Mouse (Mus musculus): ENCODE data around the gene Gpr149. TPM values are rescaled to one million over a fixed set of nuclear protein-coding genes. Genes with fewer than 3 reads are reported as not detected.

Gpr149 gene
- polyA plus RNA-seq, 1 experiment: 1.9 TPM

- TF ChIP-seq POLR2A (IDR thresholded peaks at IDR 0.05; ENCODE audit: insufficient read length, low read depth) (no peak), MYOD1 (IDR thresholded peaks at IDR 0.05; ENCODE audit: control insufficient read depth in 1 of 3, insufficient read length in 2 of 3, low read depth in 2 of 3) (peak in 2 of 3 experiments; percentile 10 to 41)
- H3K79me2 ChIP-seq (ENCODE audit: control insufficient read depth, insufficient read depth): peaks cover 8% of the 10 kb centered on the region
- no peak overlapping the region for H3K4me2 ChIP-seq (ENCODE audit: low read depth)
- no peak overlapping the region for H3K4me3 ChIP-seq
- peaks cover 68% of the 10 kb centered on the region for H3K36me3 ChIP-seq (ENCODE audit: control insufficient read depth, insufficient read depth)
- H3K27me3 ChIP-seq (ENCODE audit: control insufficient read depth, insufficient read depth, insufficient read length): no peaks in the 10 kb centered on the region
- H3ac ChIP-seq (ENCODE audit: control insufficient read depth, insufficient read length): no peak overlapping the region
These were observed 105.6 kb downstream of the Gpr149 start for GRCm38 (mm10) chr3:62499327-62499726.

GRCm38 (mm10) chr3:62492568-62492967 is 112.4 kb downstream of the Gpr149 start:
- H3ac ChIP-seq (ENCODE audit: control insufficient read depth, insufficient read length): no peak overlapping the region
- no peak overlapping the region for H3K4me3 ChIP-seq
- peaks cover 85% of the 10 kb centered on the region for H3K36me3 ChIP-seq (ENCODE audit: control insufficient read depth, insufficient read depth)
- no peaks in the 10 kb centered on the region for H3K27me3 ChIP-seq (ENCODE audit: control insufficient read depth, insufficient read depth, insufficient read length)
- no peaks in the 10 kb centered on the region for H3K79me2 ChIP-seq (ENCODE audit: control insufficient read depth, insufficient read depth)
- H3K4me2 ChIP-seq (ENCODE audit: low read depth): no peak overlapping the region
- no peak for TF ChIP-seq MAX (IDR thresholded peaks at IDR 0.05; ENCODE audit: low read depth)
- no peak for TF ChIP-seq E2F4 (IDR thresholded peaks at IDR 0.05; ENCODE audit: insufficient read depth)
- no peak for TF ChIP-seq TCF12 (IDR thresholded peaks at IDR 0.05; ENCODE audit: insufficient read depth, poor library complexity, severe bottlenecking)
- no peak for TF ChIP-seq SRF (IDR thresholded peaks at IDR 0.05; ENCODE audit: control insufficient read depth, insufficient read length, low read depth)
- TF ChIP-seq CEBPB (IDR thresholded peaks at IDR 0.05; ENCODE audit: insufficient read depth, poor library complexity, severe bottlenecking): no peak
- no peak for TF ChIP-seq POLR2AphosphoS2 (IDR thresholded peaks at IDR 0.05; ENCODE audit: insufficient read length, low read depth)
- no peak for TF ChIP-seq POLR2A (IDR thresholded peaks at IDR 0.05; ENCODE audit: insufficient read length, low read depth)
- no peak for TF ChIP-seq USF1 (IDR thresholded peaks at IDR 0.05; ENCODE audit: low read depth)
- no peak for TF ChIP-seq TCF3 (IDR thresholded peaks at IDR 0.05; ENCODE audit: insufficient read length, low read depth)
- no peak for TF ChIP-seq MYOG (IDR thresholded peaks at IDR 0.05; ENCODE audit: control insufficient read depth in 1 of 3, insufficient read depth in 1 of 3, insufficient read length in 2 of 3, low read depth in 2 of 3)

- Histone ChIP-seq H3K4me3 (no peak overlapping the region), H3K79me2 (ENCODE audit: control insufficient read depth, insufficient read depth) (no peaks in the 10 kb centered on the region), H3ac (ENCODE audit: control insufficient read depth, insufficient read length) (no peak overlapping the region), H3K36me3 (ENCODE audit: control insufficient read depth, insufficient read depth) (peaks cover 77% of the 10 kb centered on the region), H3K4me2 (ENCODE audit: low read depth) (no peak overlapping the region), H3K27me3 (ENCODE audit: control insufficient read depth, insufficient read depth, insufficient read length) (no peaks in the 10 kb centered on the region)
- no peak for TF ChIP-seq MYOG (IDR thresholded peaks at IDR 0.05; ENCODE audit: control insufficient read depth in 1 of 3, insufficient read depth in 1 of 3, insufficient read length in 2 of 3, low read depth in 2 of 3)
- no peak for TF ChIP-seq REST (IDR thresholded peaks at IDR 0.05; ENCODE audit: insufficient read depth, insufficient read length)
- TF ChIP-seq TCF12 (IDR thresholded peaks at IDR 0.05; ENCODE audit: insufficient read depth, poor library complexity, severe bottlenecking): no peak
- no peak for TF ChIP-seq POLR2AphosphoS2 (IDR thresholded peaks at IDR 0.05; ENCODE audit: insufficient read length, low read depth)
- no peak for TF ChIP-seq MAX (IDR thresholded peaks at IDR 0.05; ENCODE audit: low read depth)
- no peak for TF ChIP-seq CEBPB (IDR thresholded peaks at IDR 0.05; ENCODE audit: insufficient read depth, poor library complexity, severe bottlenecking)
- TF ChIP-seq POLR2A (IDR thresholded peaks at IDR 0.05; ENCODE audit: insufficient read length, low read depth): no peak
- no peak for TF ChIP-seq MYOD1 (IDR thresholded peaks at IDR 0.05; ENCODE audit: control insufficient read depth in 1 of 3, insufficient read length in 2 of 3, low read depth in 2 of 3)
- TF ChIP-seq USF1 (IDR thresholded peaks at IDR 0.05; ENCODE audit: low read depth): no peak
- no peak for TF ChIP-seq TCF3 (IDR thresholded peaks at IDR 0.05; ENCODE audit: insufficient read length, low read depth)
These were observed 120.6 kb downstream of the Gpr149 start for GRCm38 (mm10) chr3:62484340-62484739.

Other genes starting within 250 kb of the Gpr149 start
- gene Dhx36, start 98.1 kb downstream of the Gpr149 start, polyA plus RNA-seq (2012; fragmentation: generic; extraction: Trizol): 8.6 TPM

Measured in myocyte (in vitro differentiated cells).